Mouse (Mus musculus): Measurements from ENCODE around the gene Pcnx4. TPM values are rescaled to one million over a fixed set of nuclear protein-coding genes. Genes with fewer than 3 reads are reported as not detected.
"Not testable (repeated sequence)": the region's sequence is repeated elsewhere in the genome, so short reads cannot be mapped to it uniquely, and the experiment has no call there.

Pcnx4 gene
- polyA plus RNA-seq, 1 experiment from 2014 or later, result 10.2 TPM

- H3K27ac ChIP-seq (ENCODE audit: low read depth, low read length), result no peak overlapping the region
- H3K27me3 ChIP-seq (ENCODE audit: control insufficient read depth, insufficient read depth, low read length), result no peaks in the 10 kb centered on the region
- H3K9me3 ChIP-seq (ENCODE audit: control insufficient read depth, low read length), result no peaks in the 10 kb centered on the region
- H3K4me3 ChIP-seq (ENCODE audit: low read length), result no peak overlapping the region
- H3K4me2 ChIP-seq (replicated peaks; ENCODE audit: low read depth, low read length), result no peak overlapping the region
- ATAC-seq (ENCODE audit: low FRiP score, low TSS enrichment), result no peak
- H3K9ac ChIP-seq (ENCODE audit: low read depth, low read length), result no peak overlapping the region
- no peaks in the 10 kb centered on the region for H3K36me3 ChIP-seq (ENCODE audit: control insufficient read depth, insufficient read depth, low read length)
- WGBS, result 88% methylated on average over 4 of the region's 4 CpGs
- no peaks in the 10 kb centered on the region for H3K4me1 ChIP-seq (ENCODE audit: control insufficient read depth, insufficient read depth, low read length)
Measured at GRCm38 (mm10) chr12:72564281-72564795, 28.2 kb downstream of the Pcnx4 start.

GRCm38 (mm10) chr12:72582021-72582420 is 45.8 kb downstream of the Pcnx4 start:
- WGBS, result 92% methylated on average over 3 of the region's 3 CpGs
- Histone ChIP-seq H3K9me3 (ENCODE audit: control insufficient read depth, low read length) (no peaks in the 10 kb centered on the region), H3K9ac (ENCODE audit: low read depth, low read length) (no peak overlapping the region), H3K4me2 (replicated peaks; ENCODE audit: low read depth, low read length) (no peak overlapping the region), H3K27me3 (ENCODE audit: control insufficient read depth, insufficient read depth, low read length) (no peaks in the 10 kb centered on the region), H3K4me1 (ENCODE audit: control insufficient read depth, insufficient read depth, low read length) (no peaks in the 10 kb centered on the region), H3K4me3 (ENCODE audit: low read length) (no peak overlapping the region), H3K36me3 (ENCODE audit: control insufficient read depth, insufficient read depth, low read length) (no peaks in the 10 kb centered on the region; the same call in 1 of the 2 replicates), H3K27ac (ENCODE audit: low read depth, low read length) (no peak overlapping the region)
- no peak for ATAC-seq (ENCODE audit: low FRiP score, low TSS enrichment)

GRCm38 (mm10) chr12:72583099-72583498 is 46.9 kb downstream of the Pcnx4 start:
- Histone ChIP-seq H3K4me3 (ENCODE audit: low read length) (no peak overlapping the region), H3K27ac (ENCODE audit: low read depth, low read length) (no peak overlapping the region), H3K9ac (ENCODE audit: low read depth, low read length) (no peak overlapping the region), H3K27me3 (ENCODE audit: control insufficient read depth, insufficient read depth, low read length) (no peaks in the 10 kb centered on the region), H3K4me2 (replicated peaks; ENCODE audit: low read depth, low read length) (no peak overlapping the region), H3K9me3 (ENCODE audit: control insufficient read depth, low read length) (no peaks in the 10 kb centered on the region), H3K4me1 (ENCODE audit: control insufficient read depth, insufficient read depth, low read length) (no peaks in the 10 kb centered on the region), H3K36me3 (ENCODE audit: control insufficient read depth, insufficient read depth, low read length) (no peaks in the 10 kb centered on the region; the same call in 1 of the 2 replicates)
- WGBS, result 89% methylated on average over 2 of the region's 2 CpGs
- ATAC-seq (ENCODE audit: low FRiP score, low TSS enrichment), result no peak

GRCm38 (mm10) chr12:72585339-72585738 is 49.2 kb downstream of the Pcnx4 start:
- Histone ChIP-seq H3K27ac (ENCODE audit: low read depth, low read length) (no peak overlapping the region), H3K4me2 (replicated peaks; ENCODE audit: low read depth, low read length) (no peak overlapping the region), H3K9me3 (ENCODE audit: control insufficient read depth, low read length) (no peaks in the 10 kb centered on the region), H3K9ac (ENCODE audit: low read depth, low read length) (no peak overlapping the region), H3K27me3 (ENCODE audit: control insufficient read depth, insufficient read depth, low read length) (no peaks in the 10 kb centered on the region), H3K4me1 (ENCODE audit: control insufficient read depth, insufficient read depth, low read length) (no peaks in the 10 kb centered on the region), H3K4me3 (ENCODE audit: low read length) (no peak overlapping the region), H3K36me3 (ENCODE audit: control insufficient read depth, insufficient read depth, low read length) (no peaks in the 10 kb centered on the region; the same call in 1 of the 2 replicates)
- 79% methylated on average over 1 of the region's 1 CpGs for WGBS
- no peak for ATAC-seq (ENCODE audit: low FRiP score, low TSS enrichment)

- no peak for ATAC-seq (ENCODE audit: low FRiP score, low TSS enrichment)
- Histone ChIP-seq H3K27ac (ENCODE audit: low read depth, low read length) (no peak overlapping the region), H3K9ac (ENCODE audit: low read depth, low read length) (no peak overlapping the region), H3K4me3 (ENCODE audit: low read length) (no peak overlapping the region), H3K36me3 (ENCODE audit: control insufficient read depth, insufficient read depth, low read length) (no peaks in the 10 kb centered on the region), H3K27me3 (ENCODE audit: control insufficient read depth, insufficient read depth, low read length) (no peaks in the 10 kb centered on the region), H3K9me3 (ENCODE audit: control insufficient read depth, low read length) (no peaks in the 10 kb centered on the region), H3K4me1 (ENCODE audit: control insufficient read depth, insufficient read depth, low read length) (no peaks in the 10 kb centered on the region), H3K4me2 (replicated peaks; ENCODE audit: low read depth, low read length) (no peak overlapping the region)
Measured at GRCm38 (mm10) chr12:72592991-72593390, 56.8 kb downstream of the Pcnx4 start.

GRCm38 (mm10) chr12:72594001-72594400 is 57.8 kb downstream of the Pcnx4 start:
- Histone ChIP-seq H3K9ac (ENCODE audit: low read depth, low read length) (no peak overlapping the region), H3K9me3 (ENCODE audit: control insufficient read depth, low read length) (no peaks in the 10 kb centered on the region), H3K4me2 (replicated peaks; ENCODE audit: low read depth, low read length) (no peak overlapping the region), H3K27me3 (ENCODE audit: control insufficient read depth, insufficient read depth, low read length) (no peaks in the 10 kb centered on the region), H3K4me3 (ENCODE audit: low read length) (no peak overlapping the region), H3K27ac (ENCODE audit: low read depth, low read length) (no peak overlapping the region), H3K36me3 (ENCODE audit: control insufficient read depth, insufficient read depth, low read length) (no peaks in the 10 kb centered on the region), H3K4me1 (ENCODE audit: control insufficient read depth, insufficient read depth, low read length) (no peaks in the 10 kb centered on the region)
- 71% methylated on average over 2 of the region's 2 CpGs for WGBS
- ATAC-seq (ENCODE audit: low FRiP score, low TSS enrichment), result no peak

GRCm38 (mm10) chr12:72598731-72599130 is 62.5 kb downstream of the Pcnx4 start:
- not testable (repeated sequence) for H3K4me3 ChIP-seq (ENCODE audit: low read length); ATAC-seq (ENCODE audit: low FRiP score, low TSS enrichment)

GRCm38 (mm10) chr12:72612053-72612452 is 75.9 kb downstream of the Pcnx4 start:
- no peak for ATAC-seq (ENCODE audit: low FRiP score, low TSS enrichment)
- H3K9ac ChIP-seq (ENCODE audit: low read depth, low read length), result no peak overlapping the region
- no peak overlapping the region for H3K27ac ChIP-seq (ENCODE audit: low read depth, low read length)
- H3K27me3 ChIP-seq (ENCODE audit: control insufficient read depth, insufficient read depth, low read length), result no peaks in the 10 kb centered on the region
- WGBS, result 86% methylated on average over 3 of the region's 3 CpGs
- no peak overlapping the region for H3K4me3 ChIP-seq (ENCODE audit: low read length)
- no peaks in the 10 kb centered on the region for H3K9me3 ChIP-seq (ENCODE audit: control insufficient read depth, low read length)
- no peaks in the 10 kb centered on the region for H3K36me3 ChIP-seq (ENCODE audit: control insufficient read depth, insufficient read depth, low read length)
- no peak overlapping the region for H3K4me2 ChIP-seq (replicated peaks; ENCODE audit: low read depth, low read length)
- no peaks in the 10 kb centered on the region for H3K4me1 ChIP-seq (ENCODE audit: control insufficient read depth, insufficient read depth, low read length)

More at GRCm38 (mm10) chr12:72598731-72599130, 62.5 kb downstream of the Pcnx4 start:
- not testable (repeated sequence) for H3K27ac ChIP-seq (ENCODE audit: low read depth, low read length); H3K4me1 ChIP-seq (ENCODE audit: control insufficient read depth, insufficient read depth, low read length); H3K9me3 ChIP-seq (ENCODE audit: control insufficient read depth, low read length); H3K36me3 ChIP-seq (ENCODE audit: control insufficient read depth, insufficient read depth, low read length); H3K27me3 ChIP-seq (ENCODE audit: control insufficient read depth, insufficient read depth, low read length); H3K9ac ChIP-seq (ENCODE audit: low read depth, low read length); H3K4me2 ChIP-seq (replicated peaks; ENCODE audit: low read depth, low read length)
- 92% methylated on average over 2 of the region's 2 CpGs for WGBS

- Histone ChIP-seq H3K4me2 (replicated peaks; ENCODE audit: low read depth, low read length) (no peak overlapping the region), H3K27ac (ENCODE audit: low read depth, low read length) (no peak overlapping the region), H3K4me1 (ENCODE audit: control insufficient read depth, insufficient read depth, low read length) (no peaks in the 10 kb centered on the region), H3K27me3 (ENCODE audit: control insufficient read depth, insufficient read depth, low read length) (no peaks in the 10 kb centered on the region), H3K9ac (ENCODE audit: low read depth, low read length) (no peak overlapping the region), H3K9me3 (ENCODE audit: control insufficient read depth, low read length) (no peaks in the 10 kb centered on the region), H3K4me3 (ENCODE audit: low read length) (no peak overlapping the region), H3K36me3 (ENCODE audit: control insufficient read depth, insufficient read depth, low read length) (no peaks in the 10 kb centered on the region)
- 93% methylated on average over 7 of the region's 7 CpGs for WGBS
- ATAC-seq (ENCODE audit: low FRiP score, low TSS enrichment), result no peak
Measured at GRCm38 (mm10) chr12:72620856-72621255, 84.7 kb downstream of the Pcnx4 start.

Measured in kidney, embryonic 14.5 days (tissue).